Mouse (Mus musculus): ENCODE measurements at regions not wholly inside any gene's neighbourhood (a gene's known extent, or its start where the extent isn't known, plus 50 kb on each side); places are given as distances from the start of the nearest gene placed in this dataset.

DNA sequence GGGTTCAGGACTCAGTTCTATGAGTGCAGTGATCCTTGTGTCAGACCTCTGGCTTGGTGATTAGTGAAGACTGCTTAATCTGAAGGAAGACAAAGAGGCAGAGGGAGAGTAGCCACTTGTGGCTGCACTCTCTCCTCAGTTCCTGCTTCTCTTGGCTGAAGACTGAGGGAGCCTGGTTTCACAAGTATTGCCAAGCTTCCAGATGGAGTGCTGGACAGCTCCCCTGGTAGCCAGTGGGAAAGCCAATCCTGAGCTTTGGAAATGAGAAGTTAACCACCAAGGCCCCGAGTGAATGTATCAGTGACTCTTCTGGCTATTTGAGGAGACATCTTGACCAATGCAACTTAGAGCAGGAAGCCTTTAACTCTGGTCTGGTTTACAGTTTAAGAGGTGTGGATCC is 279.9 kb upstream of the Adamts16 start:
- DNase-seq: no peak

DNA sequence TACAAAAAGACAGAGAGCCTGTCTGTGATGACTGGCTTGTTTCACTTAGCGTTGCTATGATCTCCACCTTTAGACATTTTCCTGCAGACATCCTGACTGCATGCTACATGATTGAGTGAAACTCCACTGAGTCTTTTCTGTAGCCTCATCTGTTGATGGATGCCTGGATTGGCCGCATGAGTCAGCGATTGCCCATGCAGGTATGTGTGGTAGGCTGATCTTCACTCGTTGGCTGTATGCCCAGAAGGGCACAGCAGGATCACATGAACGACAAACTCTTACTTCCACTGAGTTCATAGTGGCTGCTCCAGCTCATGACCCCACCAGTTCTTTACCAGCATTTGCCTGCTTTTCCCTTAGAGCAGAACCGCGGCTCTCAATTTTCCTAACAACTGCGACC is 266.6 kb upstream of the Adamts16 start:
- no peak for DNase-seq

DNA sequence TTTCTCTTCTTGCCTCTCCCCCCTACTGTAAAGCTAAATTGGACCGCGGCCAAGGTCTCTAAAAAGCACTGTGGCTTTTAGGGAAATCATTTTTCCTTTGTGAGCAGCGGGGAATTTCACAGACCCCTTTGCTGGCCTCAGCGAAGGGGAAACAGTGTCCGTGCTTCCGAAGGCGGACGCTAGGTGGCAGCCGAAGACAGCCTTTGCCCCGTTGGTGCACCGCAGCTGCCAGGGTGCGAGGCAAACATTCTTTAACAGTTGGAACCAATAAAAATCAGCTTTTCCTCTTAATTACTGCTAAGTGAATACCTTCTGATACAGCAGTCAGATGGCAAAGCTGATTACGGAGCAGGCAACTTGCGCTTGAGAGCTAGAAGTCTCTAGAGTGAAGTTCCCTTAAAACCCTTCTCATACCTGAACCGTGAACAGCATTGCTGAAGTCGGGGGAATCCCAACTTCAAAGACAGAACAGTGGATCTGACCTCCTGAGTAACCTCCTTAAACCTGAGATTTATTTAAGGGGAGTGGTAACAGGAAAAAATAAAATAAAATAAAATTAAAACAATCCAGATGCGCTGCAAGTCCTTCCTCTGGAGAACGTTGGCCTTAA is 263.7 kb upstream of the Adamts16 start:
- no peak for DNase-seq

DNA sequence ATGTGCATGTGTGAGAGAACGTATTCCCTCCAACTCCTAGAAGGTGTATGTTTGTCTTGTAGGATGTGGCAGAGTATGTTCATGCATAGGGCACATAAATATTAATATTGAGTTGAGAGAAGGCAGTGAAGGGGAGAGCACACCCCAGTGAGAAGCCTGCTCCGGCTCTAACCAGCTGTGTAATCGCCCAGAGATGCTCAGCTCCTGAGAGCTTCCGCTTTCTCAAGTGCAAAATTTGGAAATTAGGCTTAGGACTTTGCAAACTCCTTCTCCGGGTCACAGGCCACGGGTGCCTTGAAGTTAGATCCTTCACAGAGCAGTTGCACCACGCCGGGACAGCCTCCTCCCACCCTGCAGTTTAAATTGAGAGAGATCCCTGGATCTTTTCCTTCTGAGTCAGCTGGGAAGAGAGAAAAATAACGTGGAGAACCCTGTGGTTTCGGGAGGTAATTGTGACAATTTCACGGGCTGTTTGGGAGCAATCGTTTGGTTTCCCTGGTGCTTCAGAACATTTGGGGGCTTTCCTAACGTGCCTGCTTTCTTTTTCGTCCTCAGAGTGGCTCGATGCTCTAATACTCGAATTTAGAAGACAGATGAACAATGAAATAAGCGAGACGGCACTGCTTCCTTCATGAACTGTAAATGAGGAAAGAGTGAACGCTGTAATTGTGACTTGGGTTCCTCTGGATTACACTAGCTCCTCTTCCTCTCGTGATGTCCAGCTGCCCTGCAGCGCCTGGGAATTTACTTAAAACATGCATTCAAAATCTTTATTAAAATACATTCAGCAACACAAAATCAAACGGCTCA is 263.0 kb upstream of the Adamts16 start:
- no peak for DNase-seq

- no peak for DNase-seq
These were observed 242.7 kb upstream of the Adamts16 start for GRCm38 (mm10) chr13:71084301-71084700.

DNA sequence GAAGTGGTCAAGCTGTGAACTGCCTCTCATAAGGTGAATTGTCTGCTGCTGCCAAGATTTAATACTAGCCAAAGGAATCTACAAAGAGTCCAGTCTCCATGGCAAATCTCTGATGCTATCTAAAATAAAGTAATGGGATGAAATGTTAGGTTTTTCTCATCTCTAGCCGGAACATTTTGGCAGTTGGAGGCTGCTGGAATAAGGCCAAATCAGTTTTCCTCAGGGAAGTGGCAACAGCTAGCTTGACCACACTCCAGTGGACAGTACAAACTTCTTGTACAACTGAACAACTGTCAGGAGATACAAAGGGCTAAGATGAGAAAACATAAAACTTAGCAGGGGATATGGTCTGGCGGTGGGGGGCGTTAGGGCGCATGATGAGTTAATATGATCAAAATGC is 234.3 kb upstream of the Adamts16 start:
- DNase-seq: no peak

DNA sequence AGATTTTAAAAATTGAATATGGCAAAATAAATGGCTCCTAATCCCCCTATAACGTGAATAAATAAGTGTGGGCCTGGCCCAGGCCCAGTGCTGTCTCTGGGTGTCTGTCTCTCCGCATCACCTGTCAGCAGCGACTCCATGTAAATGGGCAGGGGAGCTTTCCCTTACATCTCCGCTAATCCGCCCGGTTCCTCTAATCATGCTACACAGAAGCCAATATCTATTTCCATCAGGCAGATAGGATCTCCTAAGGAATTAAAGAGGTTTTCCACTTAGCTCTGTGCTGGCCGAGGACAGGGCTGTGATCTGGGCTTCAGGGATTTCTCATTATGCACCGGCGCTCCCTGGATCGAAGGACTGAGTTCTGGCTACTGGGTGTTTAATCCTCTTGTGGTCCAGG is 232.4 kb upstream of the Adamts16 start:
- no peak for DNase-seq

GRCm38 (mm10) chr13:71068757-71069201 is 227.2 kb upstream of the Adamts16 start:
- no peak for DNase-seq

DNA sequence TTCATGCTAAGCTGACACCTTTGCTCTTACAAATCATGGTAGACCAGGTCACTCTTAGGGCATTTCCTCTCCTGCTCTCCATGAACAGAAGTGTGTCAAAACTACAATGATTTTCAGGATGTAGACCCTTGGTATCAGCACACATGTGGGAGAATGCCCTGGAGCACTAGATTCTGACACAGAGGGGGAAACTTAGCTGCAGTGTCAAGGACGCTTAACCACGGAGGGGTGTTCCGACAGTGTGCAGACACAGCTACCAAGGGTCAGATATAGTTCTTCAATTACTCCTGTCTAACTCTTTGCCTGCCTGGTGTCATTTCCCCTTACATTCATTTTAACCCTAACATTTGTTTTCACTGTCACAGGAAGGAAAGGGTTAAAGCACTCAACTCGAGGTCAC is 226.4 kb upstream of the Adamts16 start:
- no peak for DNase-seq

DNA sequence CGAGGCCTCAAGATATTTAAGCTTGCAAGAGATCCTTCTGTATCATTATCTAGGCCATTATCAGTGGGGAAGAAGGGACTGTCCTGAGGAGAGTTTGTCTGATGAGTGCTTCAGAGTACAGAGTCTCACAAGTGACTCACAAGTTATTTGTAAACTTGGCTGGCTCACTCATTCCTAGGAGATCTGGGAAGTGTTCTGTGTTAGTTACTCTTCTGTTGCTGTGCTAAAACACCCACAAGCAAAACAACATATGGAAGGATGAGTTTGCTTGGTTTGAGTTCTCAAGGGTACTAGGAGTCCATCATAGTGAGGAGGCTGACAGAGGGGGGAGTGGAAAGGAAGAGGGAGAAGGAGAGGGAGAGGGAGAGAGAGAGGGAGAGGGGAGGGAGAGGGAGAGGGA is 224.0 kb upstream of the Adamts16 start:
- no peak for DNase-seq

GRCm38 (mm10) chr13:71064590-71065307 is 223.1 kb upstream of the Adamts16 start:
- no peak for DNase-seq

GRCm38 (mm10) chr13:71053361-71054264 is 212.0 kb upstream of the Adamts16 start:
- no peak for DNase-seq

DNA sequence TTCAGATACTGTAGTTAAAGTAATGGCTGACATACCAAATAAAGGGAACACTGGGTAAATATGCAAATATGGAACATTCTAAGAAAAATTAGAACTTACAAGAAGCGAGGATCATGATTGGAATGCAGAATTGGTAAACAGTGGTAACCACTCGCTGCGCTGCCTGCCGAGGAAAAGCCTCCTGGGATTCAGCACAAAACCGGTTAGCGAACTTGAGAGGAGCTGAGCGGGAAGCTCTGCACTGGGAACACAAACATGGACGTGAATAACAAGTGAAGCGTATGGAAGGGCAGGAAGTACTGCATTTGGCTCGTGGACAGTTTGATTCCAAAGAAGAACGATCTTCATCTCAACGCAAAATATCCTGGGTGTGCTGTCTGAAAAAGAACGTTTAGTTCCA is 209.0 kb upstream of the Adamts16 start:
- no peak for DNase-seq

GRCm38 (mm10) chr13:71036000-71036399 is 194.4 kb upstream of the Adamts16 start:
- DNase-seq: no peak

DNA sequence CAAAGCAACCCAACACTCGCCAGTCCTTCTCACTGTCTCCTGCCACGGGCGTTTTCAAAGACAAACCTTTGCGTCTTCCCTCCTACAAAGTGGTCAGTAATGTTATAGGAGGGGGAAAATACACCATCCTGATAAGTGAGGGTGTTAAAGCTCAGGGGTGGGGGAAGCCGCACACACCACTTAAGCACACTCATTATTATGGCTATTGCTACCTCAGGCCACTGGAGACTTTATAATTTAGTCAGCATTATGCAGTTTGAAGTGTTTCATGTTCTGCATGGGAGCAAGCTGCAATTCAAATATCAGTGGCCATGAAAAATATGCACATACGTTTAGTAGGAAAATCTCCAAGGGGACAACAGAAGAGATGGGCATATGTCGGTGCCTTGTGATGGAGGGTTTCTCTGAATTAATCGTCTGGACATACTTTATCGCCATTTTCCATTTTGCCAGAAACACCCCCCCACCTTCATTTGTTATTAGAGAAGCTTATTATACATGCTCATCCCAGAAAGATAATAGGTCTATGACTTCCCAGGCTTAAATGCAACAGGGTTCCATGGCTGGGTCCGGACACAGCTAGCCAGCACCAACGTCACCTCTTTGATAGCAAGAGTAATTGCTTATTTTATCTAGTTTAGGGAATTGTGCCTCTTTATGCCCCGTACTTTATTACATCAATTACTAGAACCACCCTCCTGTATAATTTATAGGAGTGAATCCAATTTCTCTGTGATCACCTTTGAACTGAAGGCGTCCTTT is 193.5 kb upstream of the Adamts16 start:
- DNase-seq: no peak

- no peak for DNase-seq
These were observed 166.6 kb upstream of the Adamts16 start for GRCm38 (mm10) chr13:71008216-71008615.

- DNase-seq: peak; percentile 13
These were observed 164.5 kb upstream of the Adamts16 start for GRCm38 (mm10) chr13:71006117-71006516.

DNA sequence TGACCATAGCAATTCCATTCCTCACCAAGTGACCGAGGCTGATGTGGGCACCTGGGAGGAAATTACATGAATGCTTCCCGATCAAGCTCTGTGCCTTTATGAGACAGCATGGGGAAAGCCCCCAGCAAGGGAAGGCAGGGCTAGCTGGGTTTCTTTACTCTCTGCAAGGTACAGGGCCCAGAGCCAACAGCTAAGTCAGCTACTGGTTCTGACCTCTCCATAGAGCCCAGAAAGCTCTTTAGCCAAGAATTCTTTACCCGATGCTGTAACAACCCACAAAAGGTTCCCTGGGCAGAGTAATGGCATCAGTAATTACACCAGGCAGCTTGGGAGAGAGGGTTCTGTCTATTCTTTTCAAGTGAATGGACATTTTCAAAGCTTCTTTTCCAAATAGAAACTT is 161.9 kb upstream of the Adamts16 start:
- no peak for DNase-seq

DNA sequence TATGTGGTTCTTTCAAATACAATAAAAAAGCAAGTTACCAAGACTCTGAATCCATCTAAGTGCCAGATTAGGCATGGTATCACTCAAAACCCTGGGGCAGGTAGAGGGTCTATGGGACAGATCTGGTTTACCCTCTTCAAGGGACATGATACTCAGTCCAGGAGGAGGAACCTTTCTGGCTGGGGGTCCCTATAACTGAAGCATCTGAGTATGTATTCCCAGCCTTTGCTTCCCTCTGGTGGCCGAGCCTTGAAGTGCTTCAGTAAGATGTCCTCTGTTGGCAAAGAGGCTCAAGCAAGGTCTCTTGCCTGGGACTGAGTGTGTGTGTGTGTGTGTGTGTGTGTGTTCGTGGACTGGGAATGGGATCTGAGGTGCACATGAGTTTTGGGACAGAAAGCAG is 159.7 kb upstream of the Adamts16 start:
- peak; percentile 23 for DNase-seq

DNA sequence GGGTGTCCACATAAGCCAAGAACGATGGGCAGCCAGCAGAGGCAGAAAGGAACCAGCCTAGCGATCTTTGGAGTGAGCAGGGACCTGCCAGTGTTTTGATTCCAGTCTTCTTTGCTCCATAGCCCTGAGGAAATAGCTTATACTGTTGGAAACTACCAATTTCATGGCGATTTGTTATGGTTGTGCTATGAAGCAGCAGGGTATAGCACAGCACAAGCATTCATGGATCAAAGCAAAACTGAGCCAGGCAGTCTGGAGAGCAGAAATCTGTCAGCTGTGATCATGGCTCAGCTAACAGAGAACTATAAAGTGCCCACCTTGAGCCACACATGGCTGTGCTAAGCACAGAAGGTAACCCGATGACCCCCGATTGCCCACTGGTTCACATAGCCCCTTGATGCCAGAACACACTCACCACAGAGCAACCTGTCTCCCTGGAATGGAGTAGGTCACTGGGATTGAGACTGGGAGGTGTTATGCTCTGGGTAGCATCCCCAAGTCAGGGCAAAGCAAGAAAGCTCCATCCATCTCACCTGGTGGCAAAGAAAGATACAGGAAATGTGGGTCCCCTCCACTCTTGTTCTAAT is 158.9 kb upstream of the Adamts16 start:
- no peak for DNase-seq

DNA sequence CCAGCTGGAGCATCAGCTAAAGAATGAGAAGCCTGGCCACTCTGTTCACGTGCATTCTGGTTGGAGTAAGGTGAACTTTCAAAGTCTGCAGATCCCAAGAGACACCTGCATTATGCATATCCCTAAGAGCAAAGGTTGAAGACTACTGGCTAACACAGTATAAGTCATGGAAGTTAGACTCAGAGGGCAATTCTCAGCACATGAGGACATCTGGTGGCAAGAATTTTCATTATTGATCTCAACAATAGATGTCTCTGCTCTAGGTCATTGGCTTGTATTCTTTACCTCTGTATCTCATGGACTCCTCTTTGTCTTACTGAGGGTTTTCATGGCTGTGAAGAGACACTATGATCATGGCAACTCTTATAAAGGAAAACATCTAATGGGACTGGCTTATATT is 151.9 kb upstream of the Adamts16 start:
- DNase-seq: no peak

All from thymus, postnatal 25 days (tissue).